Mouse (Mus musculus) forelimb bud, embryonic 11.5 days (tissue): ENCODE results near the gene Peg12.

Experiments used
- DNase-seq: peaks from one replicate; pipeline ENCODE4 v3.0.0-alpha.2; 2012; ENCODE audit warnings: low read depth, low spot score

Gene Peg12

DNA sequence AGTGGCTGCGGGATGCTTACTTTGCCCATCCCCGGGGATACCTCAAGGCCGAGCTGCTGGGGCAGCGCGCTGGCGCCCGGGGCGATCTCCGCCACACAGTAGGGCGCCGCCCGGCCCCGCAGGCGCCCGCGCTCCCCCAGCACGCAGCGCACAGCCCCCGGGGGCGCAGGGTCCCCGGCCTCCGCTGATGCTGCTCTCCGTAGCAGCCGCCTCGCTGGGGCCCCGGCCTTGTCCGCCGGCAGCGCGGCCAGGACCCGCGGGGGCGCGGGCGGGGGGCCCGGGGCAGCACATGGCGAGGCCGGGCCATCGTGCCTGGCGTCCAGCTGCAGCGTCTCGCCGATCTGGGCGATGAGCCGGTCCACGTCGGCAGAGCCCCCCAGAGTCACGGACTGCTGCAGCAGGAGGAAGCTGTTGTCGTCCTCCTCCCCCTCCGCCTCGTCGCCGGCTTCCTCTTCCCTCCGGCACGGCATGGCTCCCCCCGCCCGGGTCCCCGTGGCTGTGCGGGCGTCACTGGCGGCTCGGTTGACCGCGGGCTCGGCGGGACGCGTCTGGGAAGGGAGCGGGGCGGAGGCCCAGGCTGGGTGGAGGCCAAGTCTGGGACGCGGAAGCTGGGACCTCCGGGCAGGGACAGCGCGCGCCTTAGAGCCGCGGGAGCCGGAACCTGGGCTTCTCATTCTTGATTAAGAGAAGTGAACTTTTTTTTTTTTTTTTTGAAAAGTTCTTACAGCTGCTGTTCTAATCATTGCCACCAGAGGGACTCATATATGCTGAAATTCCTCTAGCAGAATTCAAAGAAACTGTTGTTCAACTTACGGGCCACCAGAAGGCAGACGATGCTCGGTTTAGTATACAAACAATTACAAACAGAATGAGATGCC is at the start of gene Peg12:
Peg12 (minus strand) TSS at position 633 of the 878 bp plus-strand sequence.
- peak; percentile 58 for DNase-seq

DNA sequence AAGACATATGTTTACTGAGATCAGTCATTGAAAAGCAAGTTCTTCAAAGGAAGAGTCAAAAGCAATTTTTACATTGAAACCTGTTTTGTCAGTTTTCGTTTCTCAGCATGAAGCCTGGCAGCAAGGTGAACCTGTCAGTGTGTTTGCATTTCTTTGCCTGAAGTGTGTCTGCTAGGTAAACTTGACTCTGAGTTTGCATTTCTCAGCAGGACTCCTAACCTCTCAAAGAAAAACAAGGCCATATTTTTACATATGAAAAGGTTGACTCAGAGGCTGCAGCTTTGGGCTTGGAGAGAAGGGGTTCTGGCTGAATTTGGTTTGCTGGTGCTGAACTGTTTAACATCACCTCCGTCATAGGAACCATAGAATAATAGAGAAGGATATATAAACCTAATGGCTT is 21.8 kb upstream of the Peg12 start:
- DNase-seq, result no peak

DNA sequence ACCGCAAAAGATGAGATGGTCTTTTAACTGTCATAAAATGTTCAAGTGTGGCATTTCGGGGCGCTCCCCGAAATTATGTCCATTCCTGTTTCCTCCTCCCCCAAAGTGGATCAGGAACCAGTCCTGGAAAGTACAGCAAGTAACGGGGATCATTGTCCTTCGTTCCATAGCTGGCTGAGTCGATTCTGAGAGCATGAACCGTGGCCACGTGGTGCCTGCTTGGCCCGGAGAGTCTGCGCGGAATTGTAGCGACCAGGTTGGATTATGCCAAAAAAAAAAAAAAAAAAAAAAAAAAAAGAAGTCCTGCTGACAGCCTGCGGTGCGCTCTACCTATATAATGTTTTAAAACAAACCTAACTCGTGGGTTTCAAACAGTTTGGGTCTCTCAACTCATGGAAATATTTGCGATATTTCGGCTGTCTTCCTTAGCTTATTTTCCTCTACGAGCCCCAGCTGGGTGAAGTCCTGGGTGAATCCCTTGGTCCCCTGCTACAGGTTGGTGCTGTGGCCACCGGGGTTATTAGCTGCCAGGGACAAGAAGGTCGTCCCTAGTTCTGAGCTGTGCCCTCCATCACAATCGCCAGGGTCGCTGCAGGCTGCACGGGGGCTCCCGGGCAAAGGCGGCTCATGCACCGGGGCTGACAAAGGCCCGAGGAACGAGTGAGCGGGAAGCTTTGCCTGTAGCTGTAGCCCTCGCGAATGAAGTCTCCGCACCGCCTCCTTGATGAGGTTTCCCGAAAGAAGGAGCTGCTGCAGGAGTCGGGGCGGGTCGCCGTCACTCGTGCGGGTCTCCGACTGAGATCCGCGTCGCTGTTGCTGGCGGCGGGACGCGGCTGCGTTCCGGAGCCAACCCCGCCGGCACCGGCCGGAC is 1.1 kb downstream of the Peg12 start:
- DNase-seq, result peak; percentile 19

DNA sequence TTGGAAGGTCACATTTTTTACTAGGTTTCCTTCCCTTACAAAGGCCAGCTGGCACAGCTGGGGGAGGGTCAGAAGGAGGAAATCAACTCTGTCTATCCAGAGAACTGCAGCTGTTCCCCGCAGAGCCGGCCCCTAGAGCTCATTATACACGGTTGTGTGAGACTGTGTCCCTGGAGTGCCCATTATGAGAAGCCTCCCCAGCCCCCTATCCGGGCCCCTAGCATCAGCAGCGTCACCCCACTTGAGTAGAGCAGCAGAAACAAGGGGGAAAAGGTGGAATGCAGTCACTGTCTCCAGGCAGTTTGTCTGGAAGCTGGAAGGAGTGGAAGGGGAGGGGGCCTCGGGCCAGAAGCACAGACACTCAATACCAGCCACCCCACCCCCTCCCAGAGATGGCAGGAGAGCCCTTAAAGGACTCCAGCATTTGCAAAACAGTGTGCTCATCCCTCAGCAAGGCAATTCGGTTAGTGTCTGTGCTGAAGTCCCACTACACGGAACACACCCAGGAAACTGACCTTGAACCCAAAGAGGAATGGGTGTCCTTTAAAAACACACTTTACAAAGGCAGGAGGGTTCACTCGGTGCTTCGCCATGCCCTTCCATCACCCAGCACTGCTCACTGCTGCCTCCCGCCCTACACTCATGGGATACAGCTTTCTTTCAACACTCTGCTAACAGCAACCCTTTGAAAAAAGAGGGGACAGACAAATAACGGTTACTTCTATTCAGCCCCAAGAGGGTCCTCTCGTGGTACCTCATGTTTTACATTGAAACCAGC is 1.9 kb downstream of the Peg12 start:
- DNase-seq, result peak; percentile 54

DNA sequence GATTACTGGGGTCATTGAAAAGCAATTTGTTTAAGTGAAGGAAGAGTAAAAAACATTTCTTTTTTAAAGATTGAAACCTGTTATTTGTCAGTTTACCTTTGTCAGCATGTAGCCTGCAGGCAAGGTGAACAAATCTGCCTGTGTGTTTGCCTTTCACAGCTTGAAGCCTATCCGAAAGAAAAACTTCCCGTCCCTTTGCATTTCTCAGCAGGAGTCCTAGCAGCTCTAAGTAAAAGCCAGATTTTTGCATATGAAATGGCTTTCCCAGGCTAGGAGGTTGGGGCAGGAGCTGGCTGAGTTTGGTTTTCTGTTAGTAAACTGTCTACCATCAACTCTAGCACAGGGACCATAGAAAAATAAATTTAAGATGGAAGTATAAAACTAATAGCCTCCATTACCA is 12.0 kb downstream of the Peg12 start:
- no peak for DNase-seq

DNA sequence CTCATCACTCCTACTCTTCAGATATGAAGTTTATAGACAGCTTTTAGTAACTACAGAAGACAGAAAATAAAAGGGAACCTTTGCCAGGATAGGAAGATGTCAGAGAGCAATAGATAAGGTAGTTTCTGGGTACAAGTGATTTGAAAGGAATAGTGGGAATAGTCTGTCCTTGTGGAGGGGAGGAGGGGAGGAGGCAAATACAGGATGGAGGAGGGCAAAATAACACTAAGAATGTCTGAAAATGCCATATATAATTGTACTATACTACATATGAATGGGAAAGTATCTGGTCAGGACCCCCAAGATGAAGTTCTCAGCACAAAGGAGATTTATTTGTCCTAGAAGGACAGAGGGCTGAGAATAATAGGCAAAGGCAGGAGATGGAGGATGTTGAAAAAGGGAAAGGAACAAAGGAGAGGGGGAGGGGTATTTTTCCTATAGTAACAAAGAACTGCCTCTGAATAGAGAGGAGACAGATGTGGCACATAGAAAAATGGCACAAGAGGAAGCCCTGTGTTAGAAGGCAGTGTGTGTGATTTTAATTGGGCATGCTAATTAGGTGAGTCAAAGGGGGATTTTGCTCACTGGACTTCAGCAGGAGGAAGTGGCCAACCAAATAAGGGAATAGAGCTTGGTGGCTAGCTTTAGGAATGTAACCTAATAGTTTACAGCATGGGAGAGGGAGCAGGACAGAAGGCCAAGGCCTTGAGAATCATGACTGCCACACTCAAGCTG is 18.7 kb downstream of the Peg12 start:
- no peak for DNase-seq

DNA sequence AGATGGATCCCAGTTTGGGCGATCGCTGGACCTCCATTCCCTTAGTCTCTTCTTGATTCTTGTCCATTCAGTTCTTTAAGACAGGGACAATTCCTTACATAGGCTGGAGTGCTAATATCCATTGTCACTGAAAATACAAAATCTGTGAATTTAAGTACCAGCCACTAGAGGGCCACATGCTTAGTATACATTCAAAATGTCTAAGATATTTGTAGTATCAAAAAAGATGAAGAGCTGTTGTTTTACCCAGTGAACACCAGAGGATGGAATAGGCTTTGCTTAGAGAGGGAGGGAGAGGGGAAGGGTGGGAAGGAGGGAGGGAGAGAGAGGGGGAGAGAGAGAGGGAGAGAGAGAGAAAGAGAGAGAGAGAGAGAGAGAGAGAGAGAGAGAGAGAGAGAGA is 27.9 kb downstream of the Peg12 start:
- no peak for DNase-seq

DNA sequence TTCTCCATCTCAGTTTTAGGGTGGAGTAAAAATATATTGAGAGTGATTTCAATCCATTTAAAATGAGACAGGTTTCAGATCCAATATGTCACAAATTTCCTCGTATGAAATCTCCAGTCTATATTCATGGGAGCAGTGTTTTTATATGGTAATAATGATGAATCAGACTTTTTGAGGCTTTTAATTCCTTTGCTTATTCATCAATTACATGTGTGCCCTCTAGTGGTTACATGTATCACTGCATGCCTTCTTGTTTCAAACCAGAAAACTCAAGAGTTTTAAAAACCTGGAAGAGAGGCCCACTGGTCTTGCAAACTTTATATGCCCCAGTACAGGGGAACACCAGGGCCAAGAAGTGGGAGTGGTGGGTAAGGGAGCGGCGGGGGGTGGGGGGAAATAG is 31.1 kb downstream of the Peg12 start:
- DNase-seq, result no peak

DNA sequence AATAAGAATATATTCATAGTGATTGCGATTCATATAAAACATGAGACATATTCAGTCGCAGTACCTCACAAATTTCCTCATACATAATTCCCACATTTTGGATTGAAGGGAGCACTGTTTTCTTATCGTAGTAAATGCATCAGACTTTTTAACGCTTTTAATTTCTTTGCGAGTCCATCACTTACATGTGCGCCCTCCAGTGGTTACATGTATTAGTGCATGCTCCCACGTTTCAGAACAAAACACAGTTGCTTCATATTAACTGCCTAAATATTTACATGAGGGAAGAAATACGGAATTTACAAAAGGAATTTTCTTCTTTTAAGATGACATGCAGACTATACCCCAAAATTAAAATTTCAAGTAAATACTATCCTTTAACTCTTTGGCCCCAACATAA is 36.0 kb downstream of the Peg12 start:
- DNase-seq, result peak; percentile 20

DNA sequence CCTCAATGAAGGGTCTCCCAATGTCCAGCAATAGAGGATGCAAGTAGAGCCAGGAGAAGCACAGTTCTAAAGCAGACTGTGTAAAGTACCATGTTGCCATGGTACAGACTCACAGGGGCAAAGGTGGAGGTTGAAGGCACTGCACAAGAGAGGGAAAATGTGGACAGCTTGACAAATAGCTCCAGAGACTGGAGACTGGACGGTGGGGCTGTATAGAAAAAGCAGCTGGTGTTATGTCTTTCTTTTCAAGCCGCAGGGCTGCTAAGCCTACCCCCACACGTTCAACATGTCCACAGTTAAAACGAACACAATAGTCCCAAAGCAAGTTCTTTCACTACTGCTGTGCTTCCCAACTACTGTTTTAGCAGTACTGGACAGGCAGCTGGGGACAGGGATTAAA is 41.1 kb downstream of the Peg12 start:
- no peak for DNase-seq

DNA sequence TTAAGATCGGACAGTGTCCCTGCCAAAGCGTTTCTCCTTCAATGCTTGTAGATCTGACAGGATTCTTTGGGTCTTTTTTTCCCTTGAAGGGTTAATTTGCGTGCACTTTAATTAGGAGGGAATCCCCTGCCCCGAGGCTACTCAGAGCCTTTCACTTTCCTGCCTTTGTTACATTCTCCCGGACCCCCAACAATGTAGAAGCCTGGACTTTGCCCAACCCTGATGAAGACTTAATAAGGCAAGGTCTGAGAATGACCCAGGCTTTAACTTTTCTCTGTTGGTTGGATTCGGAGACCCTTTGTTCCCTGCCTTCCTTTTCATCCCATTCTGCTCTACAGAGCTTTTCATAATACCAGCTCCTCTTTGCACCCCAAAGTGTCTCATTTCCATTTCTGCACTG is 43.7 kb downstream of the Peg12 start:
- no peak for DNase-seq

DNA sequence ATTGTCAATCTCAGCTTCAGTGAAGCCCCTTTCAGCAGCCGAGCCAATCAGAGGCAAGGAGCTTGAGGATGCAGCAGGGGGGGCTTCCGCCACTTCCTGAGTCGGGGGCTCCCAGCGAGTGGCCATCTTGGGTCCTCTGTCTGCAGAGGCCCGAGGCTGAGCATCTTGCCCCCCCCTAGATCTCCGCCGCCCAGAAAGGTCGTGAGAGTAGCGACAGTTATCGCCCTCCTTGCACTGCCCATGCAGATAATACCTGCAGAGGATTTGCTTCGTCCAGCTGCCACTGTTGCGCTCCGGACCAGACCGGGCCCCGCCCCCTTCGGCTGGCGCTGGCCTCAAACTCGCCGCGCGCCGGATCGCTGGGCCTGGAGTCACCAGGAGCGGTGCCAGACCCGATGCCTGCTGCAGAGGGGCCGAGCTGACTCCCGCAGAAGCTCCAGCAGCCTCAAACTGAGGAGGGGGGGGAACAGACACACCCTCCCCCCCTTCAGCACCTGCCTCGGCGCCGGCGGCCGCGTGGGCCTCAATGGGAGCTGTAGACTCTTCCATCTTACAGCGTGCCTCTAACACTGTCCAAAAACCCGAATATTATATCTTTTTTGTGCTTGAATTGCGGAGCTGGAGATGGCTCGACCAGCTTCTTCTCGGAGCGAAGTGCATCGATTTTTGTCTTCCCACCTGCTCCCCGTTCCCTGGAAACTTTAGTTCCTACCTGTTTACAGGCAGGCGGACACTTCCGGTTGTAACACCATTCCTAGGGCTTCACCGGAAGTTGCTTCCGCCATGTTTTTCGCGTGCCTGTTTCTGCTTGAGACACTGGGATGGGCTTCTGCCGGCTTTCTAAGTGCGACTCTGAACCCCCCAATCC is 44.6 kb downstream of the Peg12 start, which contains the start of gene Mkrn3:
Mkrn3 (minus strand) TSS at position 647 of the 868 bp plus-strand sequence.
- peak; percentile 91 for DNase-seq

DNA sequence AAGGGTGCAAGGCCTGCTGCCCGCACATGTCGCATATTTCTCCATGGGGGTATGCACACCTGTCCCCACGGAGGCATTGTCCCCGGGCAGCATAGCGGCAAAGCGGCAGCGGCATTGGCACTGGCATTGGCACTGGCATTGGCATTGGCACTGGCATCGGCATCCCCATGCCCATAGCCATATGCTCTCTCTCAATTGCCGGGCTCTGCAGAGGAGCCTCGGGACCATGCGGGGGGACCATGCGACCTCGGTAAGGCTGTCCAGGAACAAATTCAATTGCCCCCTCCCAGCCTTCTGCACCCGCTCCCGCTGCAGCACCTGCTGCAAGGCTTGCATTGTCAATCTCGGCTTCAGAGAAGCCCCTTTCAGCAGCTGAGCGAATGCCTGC is 45.2 kb downstream of the Peg12 start:
- no peak for DNase-seq

DNA sequence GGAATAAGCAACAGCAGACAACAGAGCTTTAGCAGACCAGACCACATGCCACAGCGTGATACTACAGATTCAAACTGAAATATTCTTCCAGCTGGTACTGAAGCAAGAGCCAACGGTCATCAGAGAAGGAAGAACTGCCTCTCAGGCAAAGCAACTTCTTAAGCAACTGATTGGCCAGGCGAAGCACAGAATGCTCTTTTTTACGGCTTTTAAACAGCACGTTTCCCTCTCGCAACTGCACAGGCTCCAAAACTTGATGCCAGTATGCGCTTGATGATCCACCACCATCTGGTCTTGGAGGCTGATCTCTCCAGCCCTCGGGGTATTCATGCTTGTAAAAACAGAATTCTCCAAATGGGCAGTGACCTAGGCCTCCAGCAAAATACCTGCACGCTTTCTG is 46.0 kb downstream of the Peg12 start:
- DNase-seq, result no peak

DNA sequence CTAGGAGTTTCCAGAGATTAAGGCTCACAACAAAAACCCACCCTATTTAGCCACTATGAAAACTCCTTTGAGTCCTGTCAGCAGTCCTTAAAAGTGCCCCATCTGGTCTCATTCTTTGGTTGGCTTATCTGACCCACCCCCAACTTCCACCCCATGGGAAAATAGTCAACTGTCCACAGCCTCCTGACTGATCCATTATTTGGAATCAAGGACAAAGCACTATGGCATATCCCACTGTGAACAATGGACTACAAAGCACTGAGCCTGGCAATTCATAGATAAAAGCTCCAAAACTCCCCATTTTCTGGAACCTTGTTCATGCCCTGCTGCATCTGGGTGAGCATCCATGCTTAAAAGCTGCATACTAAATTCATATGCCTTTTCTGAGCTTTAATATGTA is 48.1 kb downstream of the Peg12 start:
- DNase-seq, result no peak

DNA sequence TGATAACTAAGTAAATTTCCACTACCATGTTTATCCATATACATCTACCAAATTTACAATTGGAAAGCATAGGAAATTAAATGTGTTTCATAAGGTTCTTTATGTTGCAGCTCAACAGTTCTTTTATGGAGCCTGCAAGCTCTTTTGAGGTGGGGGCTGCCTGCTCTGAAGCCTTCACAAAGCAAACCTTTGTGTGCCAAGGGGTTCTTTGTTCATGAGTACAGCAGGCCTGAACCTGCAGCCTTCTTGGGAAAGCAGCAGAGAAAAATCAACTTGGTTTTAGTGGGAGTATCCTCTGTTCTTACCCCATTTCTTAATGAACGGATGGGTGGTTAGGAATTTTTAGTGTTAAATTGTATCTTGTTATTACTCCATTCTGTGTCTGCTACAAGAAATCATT is 49.1 kb downstream of the Peg12 start:
- no peak for DNase-seq
